Mouse (Mus musculus): ENCODE data around the gene Ufsp1. TPM values are rescaled to one million over a fixed set of nuclear protein-coding genes. Genes with fewer than 3 reads are reported as not detected.
A peak's percentile ranks its signal among the peaks of the same experiment; 100 is the strongest.

The Ufsp1 gene
- total RNA-seq, 1 experiment = 6.3 TPM

GRCm38 (mm10) chr5:137301253-137301652 lies 6.8 kb downstream of the Ufsp1 start:
- in situ Hi-C loops (cut with MboI; ENCODE audit: low sequenced_read_pairs in 2 of 2, unreplicated experiment in 2 of 2) = no loop called here
- no peak for TF ChIP-seq ZC3H11A (IDR thresholded peaks at IDR 0.05; ENCODE audit: borderline replicate concordance, low read depth, low read length)
- TF ChIP-seq CHD2 (IDR thresholded peaks at IDR 0.05; ENCODE audit: low read depth, low read length) = no peak
- TF ChIP-seq HCFC1 (IDR thresholded peaks at IDR 0.05; ENCODE audit: borderline replicate concordance, insufficient read depth, low read length) = no peak
- no peak for TF ChIP-seq ZNF384 (IDR thresholded peaks at IDR 0.05; ENCODE audit: low read depth, low read length)
- no peak for TF ChIP-seq MAFK (IDR thresholded peaks at IDR 0.05; ENCODE audit: insufficient read depth, low read depth, low read length)
- H3K9me3 ChIP-seq (ENCODE audit: control insufficient read depth, insufficient read depth, low read depth, low read length) = no peaks in the 10 kb centered on the region
- no peak overlapping the region for H3K27ac ChIP-seq (ENCODE audit: insufficient read depth, low read depth, low read length, poor library complexity, severe bottlenecking)
- H3K9ac ChIP-seq (ENCODE audit: insufficient read depth, low read depth, low read length, poor library complexity, severe bottlenecking) = no peak overlapping the region
- no peak overlapping the region for H3K4me3 ChIP-seq (ENCODE audit: insufficient read depth in 1 of 2, low read depth in 1 of 2, low read length in 2 of 2, poor library complexity in 1 of 2, severe bottlenecking in 1 of 2)
- peaks cover 6 to 13% of the 10 kb centered on the region in 2 experiments; a peak in 2 of 4 replicates for H3K4me1 ChIP-seq (ENCODE audit: control insufficient read depth in 2 of 2, insufficient read depth in 2 of 2, low read length in 2 of 2, poor library complexity in 1 of 2)
- no peak for DNase-seq (ENCODE audit: low read depth, low spot score)
- peaks cover 79% of the 10 kb centered on the region for H3K36me3 ChIP-seq (ENCODE audit: control insufficient read depth, insufficient read depth, low read length, poor library complexity, severe bottlenecking)

GRCm38 (mm10) chr5:137303609-137304008 lies 9.2 kb downstream of the Ufsp1 start:
- in situ Hi-C loops (cut with MboI; ENCODE audit: low sequenced_read_pairs in 2 of 2, unreplicated experiment in 2 of 2) = no loop called here
- Histone ChIP-seq H3K4me3 (ENCODE audit: insufficient read depth in 1 of 2, low read depth in 1 of 2, low read length in 2 of 2, poor library complexity in 1 of 2, severe bottlenecking in 1 of 2) (no peak overlapping the region), H3K36me3 (ENCODE audit: control insufficient read depth, insufficient read depth, low read length, poor library complexity, severe bottlenecking) (peaks cover 56% of the 10 kb centered on the region), H3K27ac (ENCODE audit: insufficient read depth, low read depth, low read length, poor library complexity, severe bottlenecking) (no peak overlapping the region), H3K4me1 (ENCODE audit: control insufficient read depth in 2 of 2, insufficient read depth in 2 of 2, low read length in 2 of 2, poor library complexity in 1 of 2) (peaks cover 6 to 13% of the 10 kb centered on the region in 2 experiments; a peak in 2 of 4 replicates), H3K9ac (ENCODE audit: insufficient read depth, low read depth, low read length, poor library complexity, severe bottlenecking) (no peak overlapping the region), H3K9me3 (ENCODE audit: control insufficient read depth, insufficient read depth, low read depth, low read length) (no peaks in the 10 kb centered on the region)
- no peak for TF ChIP-seq ZNF384 (IDR thresholded peaks at IDR 0.05; ENCODE audit: low read depth, low read length)
- TF ChIP-seq HCFC1 (IDR thresholded peaks at IDR 0.05; ENCODE audit: borderline replicate concordance, insufficient read depth, low read length) = no peak
- TF ChIP-seq CHD2 (IDR thresholded peaks at IDR 0.05; ENCODE audit: low read depth, low read length) = no peak
- no peak for TF ChIP-seq MAFK (IDR thresholded peaks at IDR 0.05; ENCODE audit: insufficient read depth, low read depth, low read length)
- no peak for TF ChIP-seq ZC3H11A (IDR thresholded peaks at IDR 0.05; ENCODE audit: borderline replicate concordance, low read depth, low read length)
- DNase-seq (ENCODE audit: low read depth, low spot score) = no peak

GRCm38 (mm10) chr5:137304165-137304564 lies 9.7 kb downstream of the Ufsp1 start:
- no peak overlapping the region for H3K4me3 ChIP-seq (ENCODE audit: insufficient read depth in 1 of 2, low read depth in 1 of 2, low read length in 2 of 2, poor library complexity in 1 of 2, severe bottlenecking in 1 of 2)
- no peak for DNase-seq (ENCODE audit: low read depth, low spot score)
- TF ChIP-seq CHD2 (IDR thresholded peaks at IDR 0.05; ENCODE audit: low read depth, low read length) (no peak), ZNF384 (IDR thresholded peaks at IDR 0.05; ENCODE audit: low read depth, low read length) (no peak), MAFK (IDR thresholded peaks at IDR 0.05; ENCODE audit: insufficient read depth, low read depth, low read length) (no peak), HCFC1 (IDR thresholded peaks at IDR 0.05; ENCODE audit: borderline replicate concordance, insufficient read depth, low read length) (no peak), ZC3H11A (IDR thresholded peaks at IDR 0.05; ENCODE audit: borderline replicate concordance, low read depth, low read length) (no peak)
- peaks cover 6 to 13% of the 10 kb centered on the region in 2 experiments; a peak in 2 of 4 replicates for H3K4me1 ChIP-seq (ENCODE audit: control insufficient read depth in 2 of 2, insufficient read depth in 2 of 2, low read length in 2 of 2, poor library complexity in 1 of 2)
- H3K36me3 ChIP-seq (ENCODE audit: control insufficient read depth, insufficient read depth, low read length, poor library complexity, severe bottlenecking) = peaks cover 54% of the 10 kb centered on the region
- no peaks in the 10 kb centered on the region for H3K9me3 ChIP-seq (ENCODE audit: control insufficient read depth, insufficient read depth, low read depth, low read length)
- no peak overlapping the region for H3K9ac ChIP-seq (ENCODE audit: insufficient read depth, low read depth, low read length, poor library complexity, severe bottlenecking)
- in situ Hi-C loops (cut with MboI; ENCODE audit: low sequenced_read_pairs in 2 of 2, unreplicated experiment in 2 of 2) = no loop called here
- H3K27ac ChIP-seq (ENCODE audit: insufficient read depth, low read depth, low read length, poor library complexity, severe bottlenecking) = no peak overlapping the region

GRCm38 (mm10) chr5:137304816-137305215 lies 10.4 kb downstream of the Ufsp1 start:
- Histone ChIP-seq H3K9me3 (ENCODE audit: control insufficient read depth, insufficient read depth, low read depth, low read length) (no peaks in the 10 kb centered on the region), H3K27ac (ENCODE audit: insufficient read depth, low read depth, low read length, poor library complexity, severe bottlenecking) (peak overlapping the region; percentile 20; the same call in 1 of the 2 replicates), H3K36me3 (ENCODE audit: control insufficient read depth, insufficient read depth, low read length, poor library complexity, severe bottlenecking) (peaks cover 52% of the 10 kb centered on the region), H3K4me1 (ENCODE audit: control insufficient read depth in 2 of 2, insufficient read depth in 2 of 2, low read length in 2 of 2, poor library complexity in 1 of 2) (peaks cover 6 to 13% of the 10 kb centered on the region in 2 experiments; a peak in 2 of 4 replicates), H3K4me3 (ENCODE audit: insufficient read depth in 1 of 2, low read depth in 1 of 2, low read length in 2 of 2, poor library complexity in 1 of 2, severe bottlenecking in 1 of 2) (peak overlapping the region; percentile 2 to 84; a peak in 2 of 4 replicates), H3K9ac (ENCODE audit: insufficient read depth, low read depth, low read length, poor library complexity, severe bottlenecking) (peak overlapping the region; percentile 63)
- TF ChIP-seq CHD2 (IDR thresholded peaks at IDR 0.05; ENCODE audit: low read depth, low read length) = no peak
- TF ChIP-seq MAFK (IDR thresholded peaks at IDR 0.05; ENCODE audit: insufficient read depth, low read depth, low read length) = no peak
- TF ChIP-seq ZNF384 (IDR thresholded peaks at IDR 0.05; ENCODE audit: low read depth, low read length) = no peak
- TF ChIP-seq HCFC1 (IDR thresholded peaks at IDR 0.05; ENCODE audit: borderline replicate concordance, insufficient read depth, low read length) = no peak
- no peak for TF ChIP-seq ZC3H11A (IDR thresholded peaks at IDR 0.05; ENCODE audit: borderline replicate concordance, low read depth, low read length)
- no peak for DNase-seq (ENCODE audit: low read depth, low spot score)
- in situ Hi-C loops (cut with MboI; ENCODE audit: low sequenced_read_pairs in 2 of 2, unreplicated experiment in 2 of 2) = no loop called here

Data from ES-E14 (cell line).